Mouse (Mus musculus) MEL (cell line): ENCODE data around the gene Lrba. TPM values are rescaled to one million over a fixed set of nuclear protein-coding genes. Genes with fewer than 3 reads are reported as not detected.

Experiments
- DNase-seq: peaks from one replicate; pipeline ENCODE4 v3.0.0; 2011; ENCODE audit warnings: low read depth, low spot score
- H3K27ac ChIP-seq: 2 replicates; pipeline ENCODE4 v1.5.1; 2012; ENCODE audit warnings: low read depth, mild to moderate bottlenecking, control low read depth, low read length, moderate library complexity; ENCODE audit not compliant: control insufficient read depth
- H3K27me3 ChIP-seq, 2 experiments: fragments of 150-350 bp in 1 of 2; sonication (generic) in 1 of 2; 2 replicates each; pipeline ENCODE4 v1.6.1; 2012; ENCODE audit warnings: low read length in 2 of 2, mild to moderate bottlenecking in 2 of 2, improper control_type of control experiment in 1 of 2, moderate library complexity in 1 of 2; ENCODE audit not compliant: insufficient read depth in 2 of 2, control insufficient read depth in 1 of 2
- H3K36me3 ChIP-seq, 2 experiments: 2 replicates each; pipeline ENCODE4 v1.6.1; 2012 to 2014; ENCODE audit warnings: low read length in 2 of 2, improper control_type of control experiment in 1 of 2, inconsistent platforms in 1 of 2, mild to moderate bottlenecking in 1 of 2; ENCODE audit not compliant: insufficient read depth in 2 of 2, control insufficient read depth in 1 of 2
- H3K4me1 ChIP-seq, 2 experiments: fragments of 150-350 bp in 1 of 2; sonication (generic) in 1 of 2; 2 replicates each; pipeline ENCODE4 v1.6.1; 2012; ENCODE audit warnings: low read length in 2 of 2, improper control_type of control experiment in 1 of 2, mild to moderate bottlenecking in 1 of 2; ENCODE audit not compliant: insufficient read depth in 2 of 2, control insufficient read depth in 1 of 2
- H3K4me3 ChIP-seq, 2 experiments: fragments of 150-350 bp in 1 of 2; sonication (generic) in 1 of 2; 2 replicates each; pipeline ENCODE4 v1.5.1; 2012; ENCODE audit warnings: low read depth in 2 of 2, low read length in 2 of 2, mild to moderate bottlenecking in 2 of 2, moderate library complexity in 2 of 2, control low read depth in 1 of 2, improper control_type of control experiment in 1 of 2; ENCODE audit not compliant: control insufficient read depth in 1 of 2, insufficient read depth in 1 of 2
- H3K79me2 ChIP-seq: 2 replicates; pipeline ENCODE4 v1.6.1; 2012; ENCODE audit warnings: mild to moderate bottlenecking, low read length, moderate library complexity; ENCODE audit not compliant: control insufficient read depth, poor library complexity, insufficient read depth
- H3K9ac ChIP-seq: 2 replicates; pipeline ENCODE4 v1.6.1; 2012; ENCODE audit warnings: low read depth, mild to moderate bottlenecking, control low read depth, low read length, moderate library complexity; ENCODE audit not compliant: control insufficient read depth, poor library complexity, severe bottlenecking
- H3K9me3 ChIP-seq: fragments of 150-350 bp; sonication (generic); replicated peaks from 2 replicates; pipeline ENCODE4 v1.6.1; 2012; ENCODE audit warnings: mild to moderate bottlenecking, low read length, improper control_type of control experiment, moderate library complexity; ENCODE audit not compliant: insufficient read depth
- CHD1 ChIP-seq: IDR thresholded peaks from 2 replicates; pipeline ENCODE4 v1.6.1; 2012; ENCODE audit warnings: low read depth, mild to moderate bottlenecking, inconsistent platforms, low read length, improper control_type of control experiment
- CTCF ChIP-seq, 3 experiments: IDR thresholded peaks in 2 of 3; conservative IDR thresholded peaks in 1 of 3; 2 replicates each; pipeline ENCODE4 v1.5.1; 2011 to 2012; ENCODE audit warnings: low read length in 3 of 3, low read depth in 2 of 3, mild to moderate bottlenecking in 2 of 3, improper control_type of control experiment in 1 of 3, inconsistent platforms in 1 of 3, mixed read lengths in 1 of 3, moderate library complexity in 1 of 3; ENCODE audit not compliant: control insufficient read depth in 1 of 3, insufficient read depth in 1 of 3, poor library complexity in 1 of 3, severe bottlenecking in 1 of 3
- E2F4 ChIP-seq: IDR thresholded peaks from 2 replicates; pipeline ENCODE4 v1.6.1; 2011; ENCODE audit warnings: low read depth, low read length, improper control_type of control experiment, borderline replicate concordance
- ELF1 ChIP-seq: IDR thresholded peaks from 2 replicates; pipeline ENCODE4 v1.6.1; 2014; ENCODE audit warnings: low read depth, mild to moderate bottlenecking, inconsistent platforms, low read length, improper control_type of control experiment, moderate library complexity
- GABPA ChIP-seq: IDR thresholded peaks from 2 replicates; pipeline ENCODE4 v1.6.1; 2012; ENCODE audit warnings: low read depth, mild to moderate bottlenecking, inconsistent platforms, low read length, improper control_type of control experiment, moderate library complexity
- JUND ChIP-seq: IDR thresholded peaks from 2 replicates; pipeline ENCODE4 v1.6.1; 2011; ENCODE audit warnings: low read depth, mild to moderate bottlenecking, improper control_type of control experiment, low read length
- MAZ ChIP-seq: IDR thresholded peaks from 2 replicates; pipeline ENCODE4 v1.6.1; 2012; ENCODE audit warnings: low read depth, mild to moderate bottlenecking, inconsistent platforms, low read length, improper control_type of control experiment
- MEF2A ChIP-seq: IDR thresholded peaks from 2 replicates; pipeline ENCODE4 v1.6.1; 2014; ENCODE audit warnings: low read depth, mild to moderate bottlenecking, inconsistent platforms, low read length, improper control_type of control experiment; ENCODE audit not compliant: poor library complexity, insufficient replicate concordance, severe bottlenecking; ENCODE audit errors: extremely low read depth
- MYC ChIP-seq: IDR thresholded peaks from 2 replicates; pipeline ENCODE4 v1.6.1; 2011; ENCODE audit warnings: low read depth, mild to moderate bottlenecking, low read length, improper control_type of control experiment, moderate library complexity
- POLR2A ChIP-seq, 2 experiments: IDR thresholded peaks; 2 replicates each; pipeline ENCODE4 v1.6.1; 2011 to 2012; ENCODE audit warnings: low read length in 2 of 2, mild to moderate bottlenecking in 2 of 2, control low read depth in 1 of 2, improper control_type of control experiment in 1 of 2, low read depth in 1 of 2, moderate library complexity in 1 of 2; ENCODE audit not compliant: control insufficient read depth in 1 of 2, insufficient read depth in 1 of 2, poor library complexity in 1 of 2
- POLR2AphosphoS2 ChIP-seq: IDR thresholded peaks from 2 replicates; pipeline ENCODE4 v1.6.1; 2011; ENCODE audit warnings: low read length, improper control_type of control experiment
- POLR2AphosphoS5 ChIP-seq: IDR thresholded peaks from 2 replicates; pipeline ENCODE4 v1.6.1; 2012; ENCODE audit warnings: low read depth, borderline replicate concordance, mild to moderate bottlenecking, inconsistent platforms, low read length, moderate library complexity, mixed read lengths
- RCOR1 ChIP-seq: IDR thresholded peaks from 2 replicates; pipeline ENCODE4 v1.6.1; 2012; ENCODE audit warnings: low read depth, mild to moderate bottlenecking, inconsistent platforms, low read length, improper control_type of control experiment
- TAL1 ChIP-seq: IDR thresholded peaks from 2 replicates; pipeline ENCODE4 v1.6.1; 2012; ENCODE audit warnings: mild to moderate bottlenecking, inconsistent platforms, low read length, moderate library complexity, mixed read lengths
- TCF12 ChIP-seq: IDR thresholded peaks from 2 replicates; pipeline ENCODE4 v1.6.1; 2014; ENCODE audit warnings: low read depth, mild to moderate bottlenecking, inconsistent platforms, low read length, improper control_type of control experiment, moderate library complexity
- UBTF ChIP-seq: IDR thresholded peaks from 2 replicates; pipeline ENCODE4 v1.6.1; 2012; ENCODE audit warnings: low read depth, mild to moderate bottlenecking, inconsistent platforms, low read length, improper control_type of control experiment, moderate library complexity, borderline replicate concordance; ENCODE audit not compliant: insufficient read depth
- USF1 ChIP-seq: IDR thresholded peaks from 2 replicates; pipeline ENCODE4 v1.6.1; 2014; ENCODE audit warnings: low read depth, mild to moderate bottlenecking, inconsistent platforms, low read length, improper control_type of control experiment, moderate library complexity
- USF2 ChIP-seq, 2 experiments: IDR thresholded peaks; 2 replicates each; pipeline ENCODE4 v1.6.1; 2011 to 2012; ENCODE audit warnings: improper control_type of control experiment in 2 of 2, low read length in 2 of 2, borderline replicate concordance in 1 of 2, inconsistent platforms in 1 of 2, low read depth in 1 of 2, mild to moderate bottlenecking in 1 of 2; ENCODE audit not compliant: insufficient read depth in 1 of 2
- ZC3H11A ChIP-seq: IDR thresholded peaks from 2 replicates; pipeline ENCODE4 v1.6.1; 2012; ENCODE audit warnings: low read depth, mild to moderate bottlenecking, inconsistent platforms, low read length, improper control_type of control experiment
- ZKSCAN1 ChIP-seq: IDR thresholded peaks from 2 replicates; pipeline ENCODE4 v1.6.1; 2012; ENCODE audit warnings: low read depth, mild to moderate bottlenecking, inconsistent platforms, low read length, improper control_type of control experiment, moderate library complexity
- polyA plus RNA-seq, 2 experiments: library from polyadenylated mRNA; stranded (reverse) in 1 of 2; unstranded in 1 of 2; fragments of >175 nt in 1 of 2; fragments of >200 nt in 1 of 2; gene quantifications; 2 replicates each; pipeline versions ENCODE4 v1.2.1 to v1.2.4; 2012; ENCODE audit warnings: low replicate concordance in 2 of 2, low read depth in 1 of 2; ENCODE audit not compliant: insufficient read length in 2 of 2, insufficient read depth in 1 of 2, missing spikeins in 1 of 2
- total RNA-seq: library from RNA; depleted of rRNA; stranded (reverse); fragments of 300-350 nt; gene quantifications from 2 replicates; pipeline ENCODE4 v1.2.3, GENCODE M21; 2012

Lrba gene
- total and polyA plus RNA-seq, 3 experiments, result 10.9 to 17.9 TPM; not detected in 1

DNA sequence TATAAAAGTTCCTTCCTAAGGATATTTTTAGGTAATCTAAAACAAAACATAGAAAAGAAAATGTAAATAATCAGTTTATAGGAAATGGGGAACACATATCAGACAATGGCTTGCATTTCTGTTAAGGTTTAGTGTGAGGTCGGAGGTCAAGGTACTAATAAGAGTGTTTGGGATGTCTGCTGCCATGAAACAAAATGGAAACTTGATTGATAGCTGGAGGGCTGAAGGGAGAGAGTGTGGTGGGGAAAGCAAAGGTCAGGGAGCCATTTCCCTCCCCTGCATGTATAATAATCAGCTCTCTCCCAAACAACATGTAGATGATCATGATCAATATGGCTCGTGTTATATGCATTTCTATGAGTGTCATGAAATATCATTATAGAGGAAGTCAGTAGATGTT, 150.8 kb downstream of the Lrba start:
- Histone ChIP-seq H3K79me2 (no peaks in the 10 kb centered on the region), H3K36me3 (peaks cover 0 to 2% of the 10 kb centered on the region in 2 experiments), H3K4me1 (peaks cover 0 to 3% of the 10 kb centered on the region in 2 experiments; a peak in 2 of 4 replicates), H3K27me3 (no peaks in the 10 kb centered on the region), H3K9me3 (no peaks in the 10 kb centered on the region), H3K9ac (no peak overlapping the region), H3K27ac (no peak overlapping the region), H3K4me3 (no peak overlapping the region)
- DNase-seq, result no peak
- no peak for TF ChIP-seq MAZ
- TF ChIP-seq TAL1, result no peak
- TF ChIP-seq ELF1, result no peak
- no peak for TF ChIP-seq ZKSCAN1
- no peak for TF ChIP-seq JUND
- no peak for TF ChIP-seq MEF2A
- no peak for TF ChIP-seq CTCF (IDR thresholded peaks at IDR 0.05 in 2 of 3, conservative IDR thresholded peaks at IDR 0.05 in 1 of 3; ENCODE audit: control insufficient read depth in 1 of 3, insufficient read depth in 1 of 3, low read depth in 2 of 3, low read length in 3 of 3, poor library complexity in 1 of 3, severe bottlenecking in 1 of 3)
- no peak for TF ChIP-seq MYC
- no peak for TF ChIP-seq TCF12
- no peak for TF ChIP-seq POLR2A (IDR thresholded peaks at IDR 0.05; ENCODE audit: control insufficient read depth in 1 of 2, insufficient read depth in 1 of 2, low read depth in 1 of 2, low read length in 2 of 2, poor library complexity in 1 of 2)
- TF ChIP-seq GABPA, result no peak

DNA sequence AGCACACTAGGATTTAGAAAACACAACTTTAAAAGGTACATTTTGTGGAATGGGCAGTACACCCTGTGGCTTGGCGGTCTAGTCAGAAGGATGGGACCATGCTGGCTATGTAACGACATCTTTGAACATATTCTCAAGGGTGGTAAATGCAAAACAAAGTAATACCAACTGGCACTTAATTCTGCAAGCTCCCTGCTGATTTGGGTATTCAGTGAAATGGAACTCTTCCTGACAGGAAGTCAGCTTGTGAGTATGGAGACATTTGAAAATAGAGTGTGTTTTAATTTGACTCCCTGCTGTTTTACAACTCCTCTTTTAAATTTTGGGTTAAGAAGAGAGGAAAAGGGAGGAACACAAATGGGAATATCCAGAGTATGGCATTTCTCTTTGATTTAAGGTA, 158.1 kb downstream of the Lrba start:
- Histone ChIP-seq H3K36me3 (no peaks in the 10 kb centered on the region), H3K4me3 (no peak overlapping the region), H3K9me3 (no peaks in the 10 kb centered on the region), H3K79me2 (no peaks in the 10 kb centered on the region), H3K27me3 (no peaks in the 10 kb centered on the region), H3K4me1 (no peaks in the 10 kb centered on the region), H3K9ac (no peak overlapping the region), H3K27ac (no peak overlapping the region)
- TF ChIP-seq ELF1 (no peak), POLR2A (IDR thresholded peaks at IDR 0.05; ENCODE audit: control insufficient read depth in 1 of 2, insufficient read depth in 1 of 2, low read depth in 1 of 2, low read length in 2 of 2, poor library complexity in 1 of 2) (no peak), RCOR1 (no peak), USF1 (no peak), POLR2AphosphoS2 (no peak), UBTF (no peak), ZC3H11A (no peak), POLR2AphosphoS5 (no peak), E2F4 (no peak), MYC (no peak), CHD1 (no peak), USF2 (IDR thresholded peaks at IDR 0.05; ENCODE audit: borderline replicate concordance in 1 of 2, insufficient read depth in 1 of 2, low read depth in 1 of 2, low read length in 2 of 2) (no peak)
- DNase-seq, result no peak
